Mouse (Mus musculus) skeletal muscle tissue, adult 2 months (tissue): ENCODE results near the gene Maml2.

Experiments used
- DNase-seq: peaks from one replicate; pipeline ENCODE4 v3.0.0-alpha.2; 2012; ENCODE audit warnings: low read depth, low spot score

Maml2 gene

DNA sequence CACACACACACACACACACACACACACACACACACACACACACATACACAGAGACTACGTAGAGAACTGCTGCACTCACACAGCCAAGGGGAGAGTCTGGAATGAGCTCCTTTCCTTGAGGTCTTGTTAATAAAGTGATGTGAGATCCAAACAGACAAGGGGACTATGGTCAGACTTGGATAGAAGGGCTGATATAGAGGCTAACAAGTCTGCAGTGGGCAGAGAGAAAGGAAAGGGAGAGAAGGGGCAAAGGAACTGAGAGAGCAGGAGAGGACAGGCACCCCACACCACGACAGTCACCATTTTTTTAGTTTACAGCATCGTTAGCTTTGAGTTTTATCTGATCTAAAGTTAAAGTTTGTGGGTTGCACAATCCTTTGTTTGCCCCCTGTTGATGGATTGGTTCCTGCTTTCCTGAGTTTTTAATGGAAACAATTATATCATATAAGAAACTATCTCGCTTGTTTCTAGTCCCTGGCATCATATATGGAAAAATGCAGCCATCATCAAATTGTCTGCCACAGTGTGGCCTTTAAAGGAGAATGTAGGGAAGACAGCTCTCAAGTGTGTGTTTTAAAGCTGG lies 149.0 kb downstream of the Maml2 start, which contains the start of gene Gm17571:
Gene Gm17571, minus strand, starts transcription at position 51 of the 583 bp plus-strand sequence.
- no peak for DNase-seq

DNA sequence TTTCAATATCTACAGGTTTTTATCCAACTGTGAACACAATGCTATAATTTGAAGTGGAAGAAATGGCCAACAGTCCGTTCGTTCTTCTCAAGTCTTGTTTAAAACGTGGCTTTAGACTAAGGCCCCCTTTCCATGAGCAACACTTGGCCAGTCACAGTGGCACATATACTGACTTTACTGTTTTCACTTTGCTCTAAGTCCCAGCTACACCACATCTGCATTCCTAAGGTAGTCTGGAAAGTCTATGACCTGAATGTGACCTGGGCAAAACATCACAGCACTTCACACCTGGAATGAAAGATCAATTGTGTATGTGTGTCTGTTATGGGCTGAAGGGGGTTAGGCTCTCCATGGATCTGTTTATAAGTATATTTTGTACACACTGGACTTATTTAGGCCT lies 151.0 kb downstream of the Maml2 start:
- DNase-seq: no peak

DNA sequence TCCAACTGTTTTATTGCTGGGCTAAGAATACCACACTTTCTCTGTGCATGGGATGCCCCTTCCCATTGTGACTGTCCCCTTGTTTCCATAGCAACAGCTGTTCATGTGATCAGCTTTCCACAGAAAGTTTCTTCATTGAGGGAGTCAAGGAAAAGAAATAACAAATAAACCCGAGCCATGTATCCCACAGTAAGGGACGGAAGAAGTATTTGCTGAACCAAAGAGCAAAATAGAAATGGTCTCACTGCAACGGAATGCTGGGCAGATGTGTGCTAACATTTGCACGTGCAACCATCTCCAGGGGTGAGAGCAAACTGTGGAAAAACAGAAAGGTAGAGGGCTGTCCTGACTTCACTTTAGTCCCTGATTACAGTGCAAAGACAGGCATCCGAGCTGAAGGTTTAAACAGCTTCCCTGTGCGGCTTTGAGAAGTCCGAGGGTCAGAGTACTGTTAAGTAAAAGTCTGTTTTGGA lies 156.9 kb downstream of the Maml2 start:
- DNase-seq: peak; percentile 18

DNA sequence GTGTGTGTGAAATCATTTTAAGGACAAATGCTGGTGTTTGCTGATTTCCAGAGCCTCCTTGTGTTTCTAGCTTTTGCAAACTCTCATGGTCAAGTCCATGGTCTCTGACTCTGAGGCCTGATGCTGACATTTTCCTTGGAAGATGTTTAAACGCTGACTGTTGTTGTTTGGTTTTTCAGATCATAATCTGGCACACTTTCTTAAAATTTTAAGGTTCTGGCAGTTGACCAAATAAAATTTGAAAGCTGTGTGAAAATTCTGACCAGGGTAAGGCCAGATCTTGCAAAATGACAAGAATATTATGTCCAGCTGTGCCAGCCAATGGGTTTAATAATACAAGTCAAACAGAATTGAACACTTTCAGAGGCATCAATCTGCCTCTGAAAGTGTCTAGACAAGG lies 157.5 kb downstream of the Maml2 start:
- no peak for DNase-seq

DNA sequence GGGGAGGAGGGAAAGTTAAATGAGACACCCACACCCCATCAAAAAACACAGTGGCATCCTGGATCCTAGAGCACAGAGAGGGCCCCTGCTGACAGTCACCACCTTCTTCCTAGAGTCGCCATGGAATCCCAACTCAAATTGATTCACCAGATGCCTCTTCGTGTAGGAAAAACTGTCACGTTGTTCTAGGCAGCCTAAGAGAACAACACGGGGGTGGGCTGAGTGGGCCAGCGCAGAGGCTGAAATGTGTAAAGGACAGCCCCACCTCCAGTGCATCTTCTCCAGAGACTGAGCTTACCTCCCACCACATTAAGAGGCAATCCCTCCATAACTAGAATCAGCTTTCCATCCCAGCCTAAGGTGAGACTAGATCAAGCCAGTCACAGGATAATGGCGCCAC lies 160.0 kb downstream of the Maml2 start:
- no peak for DNase-seq

DNA sequence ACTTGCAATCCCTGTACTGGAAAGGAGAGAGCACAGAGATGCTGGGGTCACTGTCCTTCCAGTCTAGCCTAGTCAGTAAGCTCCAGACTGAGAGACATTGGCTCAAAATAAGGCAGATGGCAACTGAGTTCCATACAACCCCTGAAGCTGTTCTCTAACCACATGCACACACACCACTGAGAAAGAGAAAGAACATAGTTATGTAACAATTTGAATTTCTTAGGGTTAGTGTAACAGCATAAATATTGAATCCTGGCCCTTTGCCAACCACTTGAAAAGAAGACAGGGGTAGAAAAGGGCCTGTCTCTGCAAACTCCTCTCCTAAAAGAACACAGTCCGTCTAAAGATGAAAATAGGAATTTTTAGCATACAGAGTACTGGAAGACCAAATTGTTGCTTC lies 161.6 kb downstream of the Maml2 start:
- no peak for DNase-seq

DNA sequence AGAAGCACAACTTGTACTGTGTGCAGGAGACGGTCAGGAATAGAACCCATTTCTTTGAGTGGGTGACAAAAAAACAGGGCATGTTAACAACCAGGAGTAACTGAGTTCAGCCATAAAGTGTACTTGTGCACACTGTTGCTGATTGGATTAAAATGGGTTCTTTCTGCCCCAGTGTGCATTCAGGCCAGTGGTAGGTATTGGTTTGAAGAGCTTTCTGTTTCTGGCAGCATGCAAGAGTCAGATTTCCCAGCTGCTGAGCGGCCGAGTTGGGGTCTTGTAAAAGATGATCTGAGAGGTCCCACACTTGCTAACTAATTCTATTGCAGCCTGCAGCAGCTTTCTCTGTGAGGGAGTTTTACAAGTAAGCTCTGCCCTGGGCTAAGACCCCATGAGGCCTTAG lies 162.3 kb downstream of the Maml2 start:
- no peak for DNase-seq

DNA sequence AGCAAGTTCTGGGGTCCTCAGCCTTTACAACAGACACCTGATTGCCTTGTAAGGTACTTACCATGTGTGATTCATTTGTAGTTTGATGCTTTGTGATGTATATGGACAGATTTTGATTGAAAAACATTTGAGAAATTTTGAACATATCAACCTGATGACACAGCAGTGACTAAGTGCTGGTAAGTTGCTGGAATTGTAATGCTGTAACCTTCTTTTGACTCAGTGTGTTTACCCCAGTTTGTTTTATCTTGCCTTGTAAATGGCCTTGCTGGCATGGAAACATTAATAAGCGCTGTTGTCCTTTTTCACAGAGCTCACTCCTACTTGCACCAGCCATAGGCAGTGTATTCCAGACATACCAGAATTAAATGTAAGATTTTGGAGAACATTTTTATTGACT lies 163.2 kb downstream of the Maml2 start:
- no peak for DNase-seq

DNA sequence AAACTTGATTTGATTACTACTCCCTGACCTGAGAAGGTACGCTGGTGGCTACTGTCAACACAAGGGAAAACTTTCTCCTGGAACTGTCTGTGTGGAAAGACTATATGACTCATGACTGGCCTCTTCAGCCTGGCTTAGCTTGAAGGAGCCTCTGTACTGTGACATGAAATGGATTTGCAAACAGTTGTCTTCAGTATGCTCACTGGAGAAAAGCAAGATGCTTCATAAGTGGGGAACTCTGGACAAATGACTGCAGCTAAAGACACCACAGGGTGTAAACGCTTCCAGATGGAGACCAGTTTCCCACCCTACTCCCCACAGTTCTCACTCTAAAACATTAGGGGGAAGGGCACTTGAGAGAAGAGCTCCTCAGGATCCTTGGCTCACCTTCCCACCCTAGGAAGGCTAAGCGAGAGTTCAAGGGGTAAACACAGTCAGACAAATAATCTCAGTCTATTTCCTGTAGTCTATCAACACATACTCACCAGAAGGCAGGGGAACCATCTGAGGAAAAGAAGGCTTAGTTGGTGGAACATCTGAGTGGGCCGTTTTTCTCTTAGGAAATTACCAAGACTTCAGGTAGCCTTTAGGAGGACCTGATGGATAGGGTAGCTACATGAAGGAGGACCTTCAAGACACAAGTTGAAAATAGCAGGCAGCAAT lies 167.7 kb downstream of the Maml2 start:
- DNase-seq: no peak

DNA sequence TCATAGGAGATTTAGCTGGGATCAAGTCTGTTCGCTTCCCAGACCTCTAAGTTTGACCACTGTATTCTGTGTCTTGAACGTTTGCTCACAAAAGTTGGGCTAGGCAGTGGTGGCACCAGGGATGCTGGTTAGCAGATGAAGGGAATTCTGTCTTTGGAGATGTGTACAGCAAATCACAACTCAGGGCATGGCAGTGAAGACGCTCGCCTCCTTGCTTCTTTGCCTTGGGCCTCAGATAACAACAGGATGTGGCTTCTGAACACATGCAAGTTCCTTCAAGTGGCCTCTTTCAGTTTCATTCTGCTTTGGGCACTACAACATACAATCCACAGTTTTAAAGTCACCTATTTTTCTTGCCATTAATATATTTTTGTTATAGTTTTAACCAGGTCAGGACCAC lies 168.6 kb downstream of the Maml2 start:
- DNase-seq: peak; percentile 27

DNA sequence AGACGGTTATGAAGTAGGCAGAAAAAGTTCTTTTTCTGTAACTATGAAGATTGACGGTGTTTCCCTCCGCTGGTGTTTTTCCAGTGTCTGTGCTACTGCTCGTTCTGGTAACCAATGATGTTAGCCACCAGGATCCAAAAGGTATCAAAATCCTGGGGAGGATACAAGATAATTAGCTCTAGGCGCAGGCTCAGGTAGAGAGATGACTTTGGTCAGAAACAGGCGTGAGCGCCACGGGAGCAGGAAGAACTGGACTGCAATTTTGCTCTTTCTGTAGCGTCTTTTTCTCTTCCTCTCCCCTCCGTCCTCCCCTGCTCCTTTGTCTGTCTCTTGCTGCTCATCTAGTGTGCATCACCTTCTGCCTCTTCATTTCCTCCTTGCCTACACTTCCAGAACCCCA lies 169.1 kb downstream of the Maml2 start:
- DNase-seq: no peak

DNA sequence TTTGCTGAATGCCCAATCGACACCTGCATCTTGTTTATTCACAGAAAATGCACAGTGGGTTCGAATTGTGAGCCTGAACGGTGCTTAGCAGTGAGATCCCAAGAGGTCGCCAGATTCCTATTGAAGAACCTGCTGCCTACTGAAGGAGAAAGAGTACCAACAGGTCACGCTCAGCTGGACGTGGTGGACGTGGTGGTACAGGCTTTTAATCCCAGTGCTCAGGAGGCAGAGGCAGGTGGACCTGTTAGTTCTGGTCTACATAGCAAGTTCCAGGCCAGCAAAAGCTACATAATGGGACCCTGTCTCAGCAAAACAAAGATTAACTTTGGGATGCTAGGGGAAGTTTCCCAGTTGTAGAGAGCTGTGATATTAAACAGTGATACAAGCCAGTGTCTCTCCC lies 170.0 kb downstream of the Maml2 start:
- no peak for DNase-seq

DNA sequence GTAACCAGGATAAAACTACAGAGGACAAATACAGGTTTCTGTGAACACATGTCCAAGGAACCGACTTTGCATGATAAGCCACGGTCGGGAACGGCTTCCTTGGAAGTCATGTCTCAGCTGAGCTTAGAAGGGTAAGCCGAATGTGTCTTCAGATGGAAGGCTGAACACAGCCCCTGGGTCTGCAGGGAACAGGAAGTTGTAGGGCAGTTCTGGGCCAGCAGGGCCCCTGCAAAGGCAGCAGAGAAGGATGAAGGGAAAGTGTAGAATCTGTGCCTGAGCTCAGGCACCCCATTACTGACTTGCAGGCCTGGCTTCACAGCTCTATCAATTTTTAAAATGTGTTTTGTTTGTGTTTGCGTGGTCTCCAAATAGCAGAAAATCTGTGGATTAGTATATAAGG lies 171.0 kb downstream of the Maml2 start:
- DNase-seq: no peak

DNA sequence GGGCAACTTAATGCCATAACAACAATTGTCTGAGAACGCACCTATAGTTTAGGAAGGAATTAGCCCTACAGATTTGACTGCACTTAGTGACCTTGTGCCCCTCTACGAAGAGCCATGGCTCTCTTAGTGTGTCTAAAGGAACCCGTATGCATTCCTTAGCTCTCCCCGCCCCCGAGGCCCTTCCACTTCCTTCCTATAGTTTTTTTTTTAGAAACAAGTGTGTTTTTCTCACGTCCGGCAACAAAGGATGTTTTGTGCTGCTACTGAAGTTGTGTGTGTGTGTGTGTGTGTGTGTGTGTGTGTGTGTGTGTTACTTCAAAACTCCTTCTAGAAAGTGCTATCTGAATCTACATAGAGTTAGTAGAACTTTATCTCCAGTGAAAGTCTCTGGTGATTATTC lies 172.3 kb downstream of the Maml2 start:
- DNase-seq: no peak

DNA sequence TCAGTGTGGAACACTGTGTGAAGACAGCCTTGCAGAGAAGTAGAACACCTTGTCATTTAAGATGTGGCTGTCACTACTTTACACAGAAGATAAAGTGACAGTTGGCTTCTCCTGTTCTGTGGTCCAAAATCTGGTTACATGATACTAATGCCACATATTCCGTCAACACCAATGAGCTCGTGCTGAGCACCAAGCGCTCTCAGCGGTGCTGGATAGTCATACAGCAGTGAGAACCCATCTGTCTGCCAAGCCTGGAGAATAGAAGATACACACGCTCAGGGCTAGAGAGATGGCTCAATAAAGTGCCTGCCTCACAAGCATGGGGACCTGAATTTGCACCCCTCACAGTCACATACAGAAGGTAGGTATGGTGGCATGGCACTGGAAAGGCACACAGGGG lies 177.2 kb downstream of the Maml2 start:
- no peak for DNase-seq

DNA sequence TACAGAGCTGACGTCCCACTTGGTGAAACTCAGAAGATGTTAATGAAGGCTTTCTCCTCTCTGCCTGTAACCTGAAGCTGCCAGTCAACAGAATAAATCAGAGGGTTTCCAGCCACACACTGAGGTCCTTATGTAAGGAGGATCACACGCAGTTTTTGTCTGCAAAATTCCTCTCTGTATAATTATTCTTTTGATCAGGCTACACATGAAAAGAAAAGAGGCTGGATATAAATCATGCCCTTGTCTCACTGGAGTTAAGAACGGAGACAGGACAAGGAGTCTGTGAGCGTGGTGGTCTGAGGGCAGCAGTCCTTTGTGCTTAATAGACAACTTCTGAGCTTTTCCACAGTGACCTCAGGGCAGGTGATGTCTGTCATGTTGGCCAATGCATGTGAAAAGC lies 181.5 kb downstream of the Maml2 start:
- no peak for DNase-seq

DNA sequence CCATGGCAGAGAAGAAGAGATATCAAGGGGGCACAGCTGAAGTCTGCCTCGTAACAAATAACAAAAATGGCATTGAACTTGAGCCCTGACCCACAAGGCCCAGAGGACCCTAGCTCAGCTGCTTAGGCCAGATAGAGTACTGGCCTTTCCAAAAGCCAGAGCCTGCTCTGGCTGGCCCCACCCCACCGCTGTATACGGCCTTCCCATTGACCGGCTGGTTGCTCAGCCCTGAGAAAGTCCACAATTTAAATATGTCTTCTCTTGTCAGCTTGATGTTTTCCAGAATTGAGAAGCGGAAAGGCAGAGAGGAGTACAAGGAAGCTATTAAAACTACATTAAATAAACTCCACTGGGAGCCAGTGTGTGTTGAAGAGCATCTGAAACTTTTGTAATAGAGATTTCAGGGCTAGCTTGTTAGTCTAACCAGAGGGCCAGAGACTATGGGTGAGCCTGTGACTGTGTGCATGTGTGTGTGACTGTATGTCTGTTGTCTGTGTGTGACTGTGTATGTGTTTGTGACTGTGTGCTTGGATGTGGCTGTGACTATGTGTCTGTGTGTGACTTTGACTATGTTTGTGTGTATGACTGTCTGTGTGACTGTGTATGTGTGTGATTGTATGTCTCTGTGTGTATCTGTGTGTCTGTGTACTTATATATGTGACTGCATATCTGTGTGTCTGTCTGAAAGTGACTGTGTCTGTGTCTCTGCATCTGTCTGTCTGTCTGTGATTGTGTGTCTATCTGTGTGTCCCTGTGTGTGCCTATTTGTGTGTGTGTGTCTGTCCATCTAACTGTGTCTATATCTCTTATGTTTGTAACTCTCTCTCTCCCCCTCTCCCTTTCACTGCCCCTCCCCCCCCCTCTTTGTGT lies 185.7 kb downstream of the Maml2 start:
- no peak for DNase-seq

DNA sequence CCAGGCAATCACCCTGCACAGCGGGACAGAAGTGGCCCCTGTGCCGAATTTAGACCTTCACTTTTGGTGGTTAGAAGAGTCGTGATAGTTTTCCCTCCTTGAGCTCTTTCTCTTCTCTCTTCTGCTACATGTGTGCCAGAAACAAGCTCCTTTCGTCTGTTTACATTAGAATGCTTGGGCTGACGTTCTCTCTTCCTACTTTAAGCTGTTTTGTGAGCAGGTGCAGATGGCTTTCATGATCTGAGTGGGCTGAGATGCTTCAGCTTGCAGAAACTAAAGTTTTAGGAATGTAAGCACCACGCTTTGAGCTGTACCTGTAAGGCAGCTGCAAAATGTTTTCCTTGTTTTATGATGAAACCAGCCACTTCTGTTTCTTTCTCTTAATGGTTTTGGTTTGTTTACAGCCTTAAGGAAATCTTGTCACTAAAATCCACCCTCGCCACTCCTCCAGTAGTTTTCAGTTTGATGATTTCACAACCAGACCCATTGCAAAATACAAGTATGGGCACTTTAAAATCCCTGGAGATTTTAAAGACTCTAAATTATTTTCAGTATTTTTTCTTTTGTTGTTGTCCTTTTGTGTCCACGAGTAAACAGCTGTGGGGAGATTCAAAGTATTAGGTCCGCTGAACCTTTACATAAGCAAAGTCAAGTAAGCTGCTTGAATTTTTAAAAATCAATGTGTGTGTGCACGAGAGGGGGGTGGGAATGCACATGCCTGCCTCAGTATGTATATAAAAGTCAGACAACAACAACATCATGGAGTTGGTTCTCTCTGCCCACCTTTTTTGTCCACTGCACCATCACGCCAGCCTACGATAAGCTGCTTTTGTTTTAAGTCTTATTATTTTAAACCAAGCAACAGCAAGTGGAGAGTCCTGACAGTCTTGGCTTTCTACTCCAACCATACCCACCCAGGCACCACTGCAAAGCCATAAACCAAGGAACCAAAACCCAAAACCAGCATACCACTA lies 186.8 kb downstream of the Maml2 start:
- DNase-seq: peak; percentile 30

DNA sequence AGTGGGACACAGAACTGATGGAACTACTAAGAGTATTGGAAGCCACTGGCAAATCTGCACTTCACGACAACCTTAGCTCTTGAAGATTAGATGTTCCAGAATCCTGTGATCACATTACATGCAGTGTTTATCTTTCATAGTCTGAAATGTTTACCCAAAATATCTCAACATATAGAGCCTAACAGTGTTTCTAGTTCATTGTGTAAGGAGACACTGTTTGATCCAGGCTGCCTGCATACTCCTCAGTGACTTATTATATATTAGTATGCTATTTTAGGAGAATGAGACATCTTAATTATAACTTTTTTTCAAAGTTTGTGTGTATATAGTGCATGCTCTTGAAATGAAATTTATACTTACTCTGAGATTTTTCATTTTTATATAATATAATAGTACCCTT lies 188.2 kb downstream of the Maml2 start:
- no peak for DNase-seq

DNA sequence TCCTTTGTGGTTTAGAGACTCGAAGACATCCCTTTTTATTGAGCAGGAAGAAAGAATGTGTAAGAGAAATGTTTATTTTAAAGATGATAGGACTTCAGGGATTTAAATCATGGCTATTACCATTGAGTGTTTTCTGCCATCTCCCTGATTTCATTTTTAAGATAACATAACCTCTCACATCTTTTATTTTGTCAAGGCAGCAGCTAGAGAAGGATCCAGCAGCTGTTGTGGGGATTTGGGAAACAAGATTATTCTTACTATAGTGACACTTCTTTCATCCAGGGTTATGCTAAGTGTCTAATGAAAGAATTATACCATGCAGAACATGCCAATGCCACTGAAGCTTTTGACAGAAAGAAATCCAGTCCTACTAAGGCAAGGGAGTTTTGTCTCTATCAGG lies 193.3 kb downstream of the Maml2 start:
- DNase-seq: no peak

DNA sequence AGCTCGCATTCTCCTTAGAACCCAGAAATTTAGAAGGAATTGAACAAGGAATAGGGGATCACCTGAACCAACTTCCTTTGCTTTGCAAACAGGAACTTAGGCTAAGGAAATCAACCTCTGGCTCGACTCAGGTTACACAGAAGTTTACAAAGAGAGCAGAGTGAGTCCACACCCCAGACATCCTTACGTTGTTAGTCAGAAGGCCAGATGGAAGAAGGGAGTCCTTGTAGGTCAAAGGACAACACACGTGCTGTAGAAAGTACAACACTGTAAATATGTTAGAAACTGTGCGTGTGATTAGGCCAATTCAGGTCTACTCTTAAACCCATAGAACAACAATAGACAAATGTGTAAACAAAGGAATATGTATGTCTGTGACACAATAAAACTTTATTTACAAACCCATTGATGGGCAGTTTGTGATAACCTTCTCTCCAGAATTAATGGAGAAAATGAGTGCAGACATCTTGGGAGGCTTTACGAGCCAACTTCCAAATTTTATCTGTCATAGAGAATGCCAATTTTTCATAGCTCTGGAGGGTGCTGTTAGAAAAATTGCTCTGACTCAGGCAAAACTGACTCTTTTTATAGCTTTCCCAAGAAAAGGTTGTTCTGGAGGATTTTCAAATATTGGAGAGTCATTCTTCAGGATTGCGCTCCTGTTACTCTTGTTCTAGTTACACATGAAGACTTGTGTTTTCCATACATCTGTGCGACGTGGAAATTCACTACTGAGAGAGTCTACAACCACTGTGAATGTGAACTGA lies 194.3 kb downstream of the Maml2 start:
- no peak for DNase-seq
